Mouse (Mus musculus): ENCODE data around the gene Spats2l. TPM values are rescaled to one million over a fixed set of nuclear protein-coding genes. Genes with fewer than 3 reads are reported as not detected.

The Spats2l gene
- polyA plus RNA-seq, 1 experiment from 2014 or later, result 157 TPM

GRCm38 (mm10) chr1:57824966-57825759 is 51.2 kb downstream of the Spats2l start:
- ATAC-seq (ENCODE audit: insufficient number of reproducible peaks, low FRiP score, low TSS enrichment, low read depth), result no peak

GRCm38 (mm10) chr1:57826245-57826644 is 52.3 kb downstream of the Spats2l start:
- ATAC-seq (ENCODE audit: insufficient number of reproducible peaks, low FRiP score, low TSS enrichment, low read depth), result no peak
- Histone ChIP-seq H3K27ac (replicated peaks) (no peak overlapping the region), H3K4me2 (replicated peaks) (no peak overlapping the region), H3K4me1 (peaks cover 5% of the 10 kb centered on the region; the same call in 1 of the 2 replicates), H3K27me3 (no peaks in the 10 kb centered on the region), H3K4me3 (replicated peaks) (no peak overlapping the region), H3K9me3 (replicated peaks) (no peaks in the 10 kb centered on the region), H3K36me3 (peaks cover 3% of the 10 kb centered on the region; the same call in 1 of the 2 replicates), H3K9ac (no peak overlapping the region)
- 76% methylated on average over 9 of the region's 9 CpGs for WGBS

More at GRCm38 (mm10) chr1:57824966-57825759, 51.2 kb downstream of the Spats2l start:
- Histone ChIP-seq H3K9ac (no peak overlapping the region), H3K4me3 (replicated peaks) (no peak overlapping the region), H3K27ac (replicated peaks) (no peak overlapping the region), H3K9me3 (replicated peaks) (no peaks in the 10 kb centered on the region), H3K36me3 (peaks cover 3% of the 10 kb centered on the region; the same call in 1 of the 2 replicates), H3K4me2 (replicated peaks) (no peak overlapping the region), H3K4me1 (peaks cover 11% of the 10 kb centered on the region), H3K27me3 (no peaks in the 10 kb centered on the region)
- WGBS, result 58% methylated on average over 17 of the region's 17 CpGs

- peaks cover 3% of the 10 kb centered on the region; the same call in 1 of the 2 replicates for H3K36me3 ChIP-seq
- no peak overlapping the region for H3K4me2 ChIP-seq (replicated peaks)
- no peaks in the 10 kb centered on the region for H3K9me3 ChIP-seq (replicated peaks)
- WGBS, result 95% methylated on average over 2 of the region's 2 CpGs
- ATAC-seq (ENCODE audit: insufficient number of reproducible peaks, low FRiP score, low TSS enrichment, low read depth), result no peak
- no peak overlapping the region for H3K27ac ChIP-seq (replicated peaks)
- H3K27me3 ChIP-seq, result no peaks in the 10 kb centered on the region
- H3K4me3 ChIP-seq (replicated peaks), result no peak overlapping the region
- no peaks in the 10 kb centered on the region for H3K4me1 ChIP-seq
- no peak overlapping the region for H3K9ac ChIP-seq
These were observed 59.2 kb downstream of the Spats2l start for GRCm38 (mm10) chr1:57833145-57833544.

GRCm38 (mm10) chr1:57835128-57835527 is 61.2 kb downstream of the Spats2l start:
- H3K4me2 ChIP-seq (replicated peaks), result no peak overlapping the region

GRCm38 (mm10) chr1:57836686-57837317 is 62.8 kb downstream of the Spats2l start:
- Histone ChIP-seq H3K4me3 (replicated peaks) (no peak overlapping the region), H3K9me3 (replicated peaks) (no peaks in the 10 kb centered on the region), H3K27me3 (no peaks in the 10 kb centered on the region), H3K27ac (replicated peaks) (no peak overlapping the region), H3K4me2 (replicated peaks) (no peak overlapping the region), H3K4me1 (no peaks in the 10 kb centered on the region; the same call in 1 of the 2 replicates), H3K9ac (no peak overlapping the region), H3K36me3 (no peaks in the 10 kb centered on the region)
- 62% methylated on average over 5 of the region's 5 CpGs for WGBS
- no peak for ATAC-seq (ENCODE audit: insufficient number of reproducible peaks, low FRiP score, low TSS enrichment, low read depth)

More at GRCm38 (mm10) chr1:57835128-57835527, 61.2 kb downstream of the Spats2l start:
- Histone ChIP-seq H3K27ac (replicated peaks) (no peak overlapping the region), H3K27me3 (no peaks in the 10 kb centered on the region), H3K36me3 (no peaks in the 10 kb centered on the region), H3K4me3 (replicated peaks) (no peak overlapping the region), H3K9ac (no peak overlapping the region), H3K9me3 (replicated peaks) (no peaks in the 10 kb centered on the region), H3K4me1 (no peaks in the 10 kb centered on the region; the same call in 1 of the 2 replicates)
- WGBS, result 50% methylated on average over 7 of the region's 7 CpGs
- no peak for ATAC-seq (ENCODE audit: insufficient number of reproducible peaks, low FRiP score, low TSS enrichment, low read depth)

- WGBS, result 74% methylated on average over 6 of the region's 6 CpGs
These were observed 65.9 kb downstream of the Spats2l start for GRCm38 (mm10) chr1:57839863-57840262.

GRCm38 (mm10) chr1:57845054-57845722 is 71.2 kb downstream of the Spats2l start:
- no peak for ATAC-seq (ENCODE audit: insufficient number of reproducible peaks, low FRiP score, low TSS enrichment, low read depth)
- Histone ChIP-seq H3K4me1 (peaks cover 5% of the 10 kb centered on the region; the same call in 1 of the 2 replicates), H3K9ac (no peak overlapping the region), H3K36me3 (no peaks in the 10 kb centered on the region), H3K4me3 (replicated peaks) (no peak overlapping the region), H3K27me3 (no peaks in the 10 kb centered on the region), H3K4me2 (replicated peaks) (no peak overlapping the region), H3K27ac (replicated peaks) (no peak overlapping the region), H3K9me3 (replicated peaks) (no peaks in the 10 kb centered on the region)
- 86% methylated on average over 9 of the region's 9 CpGs for WGBS

More at GRCm38 (mm10) chr1:57839863-57840262, 65.9 kb downstream of the Spats2l start:
- Histone ChIP-seq H3K9ac (no peak overlapping the region), H3K4me2 (replicated peaks) (no peak overlapping the region), H3K9me3 (replicated peaks) (no peaks in the 10 kb centered on the region), H3K27ac (replicated peaks) (no peak overlapping the region), H3K4me1 (no peaks in the 10 kb centered on the region; the same call in 1 of the 2 replicates), H3K27me3 (no peaks in the 10 kb centered on the region), H3K4me3 (replicated peaks) (no peak overlapping the region), H3K36me3 (no peaks in the 10 kb centered on the region)
- no peak for ATAC-seq (ENCODE audit: insufficient number of reproducible peaks, low FRiP score, low TSS enrichment, low read depth)

GRCm38 (mm10) chr1:57846856-57847698 is 73.1 kb downstream of the Spats2l start:
- Histone ChIP-seq H3K4me3 (replicated peaks) (no peak overlapping the region), H3K27ac (replicated peaks) (no peak overlapping the region), H3K4me1 (peaks cover 13% of the 10 kb centered on the region), H3K9me3 (replicated peaks) (no peaks in the 10 kb centered on the region), H3K4me2 (replicated peaks) (no peak overlapping the region), H3K27me3 (no peaks in the 10 kb centered on the region), H3K36me3 (no peaks in the 10 kb centered on the region), H3K9ac (no peak overlapping the region)
- ATAC-seq (ENCODE audit: insufficient number of reproducible peaks, low FRiP score, low TSS enrichment, low read depth), result no peak
- 62% methylated on average over 15 of the region's 15 CpGs for WGBS

- H3K27me3 ChIP-seq, result no peaks in the 10 kb centered on the region
- peaks cover 22% of the 10 kb centered on the region for H3K4me1 ChIP-seq
- WGBS, result 85% methylated on average over 4 of the region's 4 CpGs
- no peak overlapping the region for H3K27ac ChIP-seq (replicated peaks)
- no peaks in the 10 kb centered on the region for H3K9me3 ChIP-seq (replicated peaks)
- no peak overlapping the region for H3K9ac ChIP-seq
- no peak overlapping the region for H3K4me2 ChIP-seq (replicated peaks)
- no peak overlapping the region for H3K4me3 ChIP-seq (replicated peaks)
- no peaks in the 10 kb centered on the region for H3K36me3 ChIP-seq
- ATAC-seq (ENCODE audit: insufficient number of reproducible peaks, low FRiP score, low TSS enrichment, low read depth), result no peak
These were observed 75.1 kb downstream of the Spats2l start for GRCm38 (mm10) chr1:57849087-57849486.

GRCm38 (mm10) chr1:57849916-57850315 is 76.0 kb downstream of the Spats2l start:
- no peak overlapping the region for H3K4me2 ChIP-seq (replicated peaks)
- no peak overlapping the region for H3K27ac ChIP-seq (replicated peaks)
- H3K4me1 ChIP-seq, result peaks cover 22% of the 10 kb centered on the region
- no peak overlapping the region for H3K9ac ChIP-seq
- no peaks in the 10 kb centered on the region for H3K36me3 ChIP-seq
- no peak for ATAC-seq (ENCODE audit: insufficient number of reproducible peaks, low FRiP score, low TSS enrichment, low read depth)
- no peak overlapping the region for H3K4me3 ChIP-seq (replicated peaks)
- no peaks in the 10 kb centered on the region for H3K27me3 ChIP-seq
- H3K9me3 ChIP-seq (replicated peaks), result no peaks in the 10 kb centered on the region
- WGBS, result 57% methylated on average over 3 of the region's 3 CpGs

All from embryonic facial prominence, embryonic 15.5 days (tissue).